Mouse (Mus musculus) forebrain, embryonic 15.5 days (tissue): Measurements from ENCODE around the gene Maf. TPM values are rescaled to one million over a fixed set of nuclear protein-coding genes. Genes with fewer than 3 reads are reported as not detected.

Experiments used
- ATAC-seq: fragments of 200-750 bp; cut with Nextera tagmentation; replicated peaks from 2 replicates; pipeline ENCODE4 v1.8.0; 2017; ENCODE audit warnings: mild to moderate bottlenecking, moderate TSS enrichment, moderate library complexity
- H3K27ac ChIP-seq: fragments of 300-500 bp; sonication (generic); replicated peaks from 2 replicates; pipeline ENCODE4 v1.5.1; 2015; ENCODE audit warnings: mild to moderate bottlenecking, inconsistent platforms
- H3K27me3 ChIP-seq: fragments of 300-500 bp; sonication (generic); 2 replicates; pipeline ENCODE4 v1.6.1; 2015; ENCODE audit warnings: inconsistent platforms
- H3K36me3 ChIP-seq: fragments of 300-500 bp; sonication (generic); 2 replicates; pipeline ENCODE4 v1.6.1; 2015; ENCODE audit warnings: mild to moderate bottlenecking, inconsistent platforms
- H3K4me1 ChIP-seq: fragments of 300-500 bp; sonication (generic); 2 replicates; pipeline ENCODE4 v1.6.1; 2015; ENCODE audit warnings: inconsistent platforms
- H3K4me2 ChIP-seq: fragments of 300-500 bp; sonication (generic); replicated peaks from 2 replicates; pipeline ENCODE4 v1.6.1; 2015; ENCODE audit warnings: mild to moderate bottlenecking, inconsistent platforms
- H3K4me3 ChIP-seq: fragments of 300-500 bp; sonication (generic); 2 replicates; pipeline ENCODE4 v1.5.1; 2015; ENCODE audit warnings: mild to moderate bottlenecking, inconsistent platforms
- H3K9ac ChIP-seq: fragments of 300-500 bp; sonication (generic); replicated peaks from 2 replicates; pipeline ENCODE4 v1.6.1; 2015; ENCODE audit warnings: mild to moderate bottlenecking, inconsistent platforms
- H3K9me3 ChIP-seq: fragments of 300-500 bp; sonication (generic); 2 replicates; pipeline ENCODE4 v1.6.1; 2016; ENCODE audit warnings: inconsistent platforms
- WGBS: fragments of 180-500 bp; shearing (Covaris S2); methylation state at CpG from one replicate; pipeline ENCODE4 v1.1.7; 2015; ENCODE audit warnings: mixed read lengths; 5-methylcytosine and 5-hydroxymethylcytosine counted together
- polyA plus RNA-seq: library from polyadenylated mRNA; unstranded; fragments of >200 nt; fragmentation: Nextera tagmentation; extraction: Ambion mirVana; gene quantifications from 2 replicates; pipeline ENCODE4 v1.2.1, GENCODE M21; 2015

Gene Maf
- polyA plus RNA-seq, 1 experiment from 2014 or later: 5.8 TPM

- WGBS: 80% methylated on average over 5 of the region's 5 CpGs
- H3K27me3 ChIP-seq: peaks cover 23% of the 10 kb centered on the region; the same call in 1 of the 2 replicates
- H3K9me3 ChIP-seq: no peaks in the 10 kb centered on the region
- H3K4me2 ChIP-seq: no peak overlapping the region; the same call in 1 of the 2 replicates
- no peak overlapping the region for H3K4me3 ChIP-seq
- no peaks in the 10 kb centered on the region for H3K36me3 ChIP-seq
- ATAC-seq: no peak
- H3K4me1 ChIP-seq: peaks cover 6% of the 10 kb centered on the region
- no peak overlapping the region for H3K27ac ChIP-seq
- H3K9ac ChIP-seq: no peak overlapping the region
Measured at GRCm38 (mm10) chr8:115701001-115701400, 6.6 kb downstream of the Maf start.

DNA sequence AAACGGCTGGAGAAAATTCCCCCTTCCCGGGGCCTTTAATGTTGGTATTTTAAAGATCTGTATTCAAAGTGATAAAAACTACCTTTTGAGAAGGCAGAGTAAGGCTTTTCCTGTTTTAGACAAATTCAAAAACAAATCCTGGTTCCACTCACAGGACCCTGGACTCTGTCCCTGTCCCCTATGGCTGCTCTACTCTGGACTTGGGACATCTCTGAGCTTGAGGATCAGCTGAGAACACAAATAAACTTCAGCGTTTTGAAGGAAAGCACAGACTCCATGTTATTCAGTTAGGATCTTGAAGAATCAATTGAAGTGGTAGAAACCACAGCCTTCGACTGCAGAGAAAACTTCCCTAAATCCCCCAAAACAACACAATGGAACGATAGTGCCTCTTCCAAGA is 8.4 kb downstream of the Maf start:
- no peak for ATAC-seq
- no peaks in the 10 kb centered on the region for H3K9me3 ChIP-seq
- no peaks in the 10 kb centered on the region for H3K4me1 ChIP-seq
- H3K36me3 ChIP-seq: no peaks in the 10 kb centered on the region
- H3K4me2 ChIP-seq: no peak overlapping the region
- peaks cover 8% of the 10 kb centered on the region; the same call in 1 of the 2 replicates for H3K27me3 ChIP-seq
- no peak overlapping the region for H3K9ac ChIP-seq
- H3K27ac ChIP-seq: no peak overlapping the region
- H3K4me3 ChIP-seq: no peak overlapping the region
- 66% methylated on average over 5 of the region's 5 CpGs for WGBS

- H3K27ac ChIP-seq: no peak overlapping the region
- peaks cover 7% of the 10 kb centered on the region; the same call in 1 of the 2 replicates for H3K27me3 ChIP-seq
- no peak overlapping the region for H3K4me2 ChIP-seq
- no peak for ATAC-seq
- H3K36me3 ChIP-seq: no peaks in the 10 kb centered on the region
- no peaks in the 10 kb centered on the region for H3K9me3 ChIP-seq
- no peak overlapping the region for H3K4me3 ChIP-seq
- no peak overlapping the region for H3K9ac ChIP-seq
- WGBS: 59% methylated on average over 3 of the region's 3 CpGs
- no peaks in the 10 kb centered on the region for H3K4me1 ChIP-seq
Measured at GRCm38 (mm10) chr8:115697410-115697809, 10.2 kb downstream of the Maf start.

- no peak overlapping the region for H3K4me2 ChIP-seq
- ATAC-seq: no peak
- H3K27me3 ChIP-seq: peaks cover 7% of the 10 kb centered on the region; the same call in 1 of the 2 replicates
- H3K36me3 ChIP-seq: no peaks in the 10 kb centered on the region
- no peak overlapping the region for H3K27ac ChIP-seq
- H3K9ac ChIP-seq: no peak overlapping the region
- no peaks in the 10 kb centered on the region for H3K9me3 ChIP-seq
- no peak overlapping the region for H3K4me3 ChIP-seq
- 69% methylated on average over 4 of the region's 4 CpGs for WGBS
- H3K4me1 ChIP-seq: no peaks in the 10 kb centered on the region
Measured at GRCm38 (mm10) chr8:115696661-115697060, 10.9 kb downstream of the Maf start.

DNA sequence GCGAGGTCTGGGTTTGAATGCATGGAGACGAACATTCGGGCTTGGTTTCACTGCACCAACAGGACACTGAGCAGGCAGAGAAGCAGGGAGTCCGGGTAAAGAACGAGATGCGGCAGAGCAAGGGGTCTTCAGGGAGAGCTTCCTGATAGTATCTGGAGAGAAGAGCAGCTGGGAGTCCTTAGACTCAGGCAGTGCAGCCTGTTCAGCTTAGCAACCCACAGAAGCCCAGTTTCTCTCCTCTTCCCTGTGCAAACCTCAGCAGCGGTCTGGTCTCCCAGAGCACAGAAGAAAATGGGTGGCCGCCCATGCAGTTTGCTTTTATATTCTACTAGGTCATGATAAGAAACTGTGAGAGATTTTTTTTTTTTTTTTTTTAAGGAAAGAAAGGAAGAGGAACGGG is 20.2 kb downstream of the Maf start:
- no peak overlapping the region for H3K9ac ChIP-seq
- H3K4me1 ChIP-seq: peaks cover 22% of the 10 kb centered on the region
- H3K27me3 ChIP-seq: peaks cover 9% of the 10 kb centered on the region; the same call in 1 of the 2 replicates
- H3K27ac ChIP-seq: no peak overlapping the region
- H3K4me2 ChIP-seq: no peak overlapping the region
- WGBS: 74% methylated on average over 9 of the region's 9 CpGs
- no peaks in the 10 kb centered on the region for H3K36me3 ChIP-seq
- H3K4me3 ChIP-seq: no peak overlapping the region
- no peak for ATAC-seq
- no peaks in the 10 kb centered on the region for H3K9me3 ChIP-seq

DNA sequence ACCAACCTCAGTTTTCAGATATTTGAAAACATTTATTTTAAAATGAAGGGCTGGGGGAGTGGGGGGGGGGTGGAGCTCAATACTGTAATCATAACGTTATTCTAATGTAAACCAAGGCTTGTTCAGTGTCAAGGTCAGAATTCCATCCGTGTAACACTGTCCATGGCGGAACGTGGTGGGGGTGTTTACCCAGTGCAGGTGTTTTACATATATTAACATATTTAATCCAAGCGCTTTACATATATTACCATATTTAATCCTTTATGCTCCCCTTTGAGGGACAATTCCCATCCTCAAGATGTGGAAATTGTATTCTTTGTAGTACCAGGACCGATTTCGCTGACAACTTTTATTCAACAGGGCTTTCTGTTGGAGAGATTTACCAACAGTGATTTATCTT is 24.3 kb downstream of the Maf start:
- Histone ChIP-seq H3K27me3 (0 out of 2 replicates have a peak, but pooled peaks cover 4% of the 10 kb centered on the region), H3K4me3 (no peak overlapping the region), H3K36me3 (no peaks in the 10 kb centered on the region), H3K9ac (no peak overlapping the region), H3K4me2 (no peak overlapping the region), H3K4me1 (peaks cover 16% of the 10 kb centered on the region), H3K9me3 (no peaks in the 10 kb centered on the region), H3K27ac (no peak overlapping the region)
- ATAC-seq: no peak
- WGBS: 29% methylated on average over 7 of the region's 7 CpGs

- no peaks in the 10 kb centered on the region for H3K9me3 ChIP-seq
- no peak overlapping the region for H3K9ac ChIP-seq
- no peak for ATAC-seq
- H3K27ac ChIP-seq: no peak overlapping the region
- 54% methylated on average over 7 of the region's 7 CpGs for WGBS
- no peaks in the 10 kb centered on the region for H3K36me3 ChIP-seq
- peaks cover 7% of the 10 kb centered on the region; the same call in 1 of the 2 replicates for H3K4me1 ChIP-seq
- no peaks in the 10 kb centered on the region for H3K27me3 ChIP-seq
- no peak overlapping the region for H3K4me3 ChIP-seq
- H3K4me2 ChIP-seq: no peak overlapping the region
Measured at GRCm38 (mm10) chr8:115679539-115679938, 28.1 kb downstream of the Maf start.

DNA sequence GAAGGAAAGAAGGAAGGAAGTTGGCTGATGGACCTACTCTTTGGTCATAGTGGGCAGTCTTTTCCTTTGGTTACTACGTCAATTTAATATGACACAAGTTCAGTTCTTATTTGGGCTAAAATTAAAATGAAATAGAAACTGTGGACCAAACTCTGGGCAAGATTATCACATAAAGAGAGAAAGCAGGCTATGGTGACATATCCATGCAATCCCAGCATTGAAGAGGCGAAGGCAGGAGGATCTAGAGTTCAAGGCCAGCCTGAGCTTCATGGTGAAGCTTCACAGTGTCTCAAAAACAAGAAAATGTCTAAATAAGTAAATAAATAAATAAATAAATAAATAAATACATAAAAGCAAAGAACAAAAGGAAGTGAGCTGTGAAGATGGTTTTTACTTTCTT is 42.7 kb downstream of the Maf start:
- no peak overlapping the region for H3K9ac ChIP-seq
- H3K27ac ChIP-seq: no peak overlapping the region
- H3K4me1 ChIP-seq: no peaks in the 10 kb centered on the region
- WGBS: 93% methylated on average over 2 of the region's 2 CpGs
- no peak overlapping the region for H3K4me3 ChIP-seq
- H3K36me3 ChIP-seq: no peaks in the 10 kb centered on the region
- no peaks in the 10 kb centered on the region for H3K27me3 ChIP-seq
- H3K9me3 ChIP-seq: no peaks in the 10 kb centered on the region
- ATAC-seq: no peak
- no peak overlapping the region for H3K4me2 ChIP-seq

- H3K27me3 ChIP-seq: no peaks in the 10 kb centered on the region
- no peaks in the 10 kb centered on the region for H3K36me3 ChIP-seq
- no peak overlapping the region for H3K4me3 ChIP-seq
- ATAC-seq: no peak
- H3K9ac ChIP-seq: no peak overlapping the region
- 90% methylated on average over 3 of the region's 3 CpGs for WGBS
- no peaks in the 10 kb centered on the region for H3K4me1 ChIP-seq
- H3K4me2 ChIP-seq: no peak overlapping the region
- no peaks in the 10 kb centered on the region for H3K9me3 ChIP-seq
- no peak overlapping the region for H3K27ac ChIP-seq
Measured at GRCm38 (mm10) chr8:115650110-115650521, 57.5 kb downstream of the Maf start.

DNA sequence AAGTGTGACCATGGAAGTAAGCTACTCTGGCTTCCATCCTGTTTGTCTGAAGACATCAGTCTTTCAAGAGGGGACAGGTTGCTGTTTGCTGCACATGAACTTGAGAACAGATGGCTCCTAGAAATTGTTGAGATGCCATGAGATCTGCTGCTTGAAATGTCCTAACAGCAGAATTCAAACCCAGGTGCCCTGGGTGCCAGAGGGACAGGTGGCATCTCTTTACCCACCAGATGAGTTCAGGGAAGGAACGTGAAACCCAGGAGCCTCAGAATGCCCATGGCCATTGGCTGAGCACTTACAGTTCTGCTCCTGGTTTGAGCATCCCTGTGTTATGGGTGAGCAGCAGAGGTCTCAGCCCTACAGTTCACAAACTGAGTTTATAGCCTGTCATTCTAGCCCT is 62.5 kb downstream of the Maf start:
- H3K9me3 ChIP-seq: no peaks in the 10 kb centered on the region
- ATAC-seq: no peak
- no peaks in the 10 kb centered on the region for H3K27me3 ChIP-seq
- 86% methylated on average over 1 of the region's 1 CpGs for WGBS
- H3K9ac ChIP-seq: no peak overlapping the region
- H3K4me2 ChIP-seq: no peak overlapping the region
- H3K4me3 ChIP-seq: no peak overlapping the region
- H3K4me1 ChIP-seq: no peaks in the 10 kb centered on the region
- H3K36me3 ChIP-seq: no peaks in the 10 kb centered on the region
- no peak overlapping the region for H3K27ac ChIP-seq

- WGBS: 92% methylated on average over 5 of the region's 5 CpGs
- H3K9ac ChIP-seq: no peak overlapping the region
- H3K4me3 ChIP-seq: no peak overlapping the region
- no peaks in the 10 kb centered on the region for H3K36me3 ChIP-seq
- H3K4me1 ChIP-seq: no peaks in the 10 kb centered on the region
- no peaks in the 10 kb centered on the region for H3K9me3 ChIP-seq
- H3K27ac ChIP-seq: no peak overlapping the region
- no peak for ATAC-seq
- no peak overlapping the region for H3K4me2 ChIP-seq
- H3K27me3 ChIP-seq: no peaks in the 10 kb centered on the region
Measured at GRCm38 (mm10) chr8:115641936-115642335, 65.7 kb downstream of the Maf start.

GRCm38 (mm10) chr8:115639951-115640350 is 67.6 kb downstream of the Maf start:
- ATAC-seq: no peak
- Histone ChIP-seq H3K4me3 (no peak overlapping the region), H3K4me2 (no peak overlapping the region), H3K36me3 (no peaks in the 10 kb centered on the region), H3K27ac (no peak overlapping the region), H3K9ac (no peak overlapping the region), H3K9me3 (no peaks in the 10 kb centered on the region), H3K27me3 (no peaks in the 10 kb centered on the region), H3K4me1 (no peaks in the 10 kb centered on the region)
- WGBS: 82% methylated on average over 5 of the region's 5 CpGs

GRCm38 (mm10) chr8:115636751-115637150 is 70.8 kb downstream of the Maf start:
- H3K4me2 ChIP-seq: no peak overlapping the region
- no peak for ATAC-seq
- WGBS: 76% methylated on average over 6 of the region's 6 CpGs
- H3K27ac ChIP-seq: no peak overlapping the region
- no peak overlapping the region for H3K9ac ChIP-seq
- H3K27me3 ChIP-seq: no peaks in the 10 kb centered on the region
- no peaks in the 10 kb centered on the region for H3K36me3 ChIP-seq
- H3K4me3 ChIP-seq: no peak overlapping the region
- H3K4me1 ChIP-seq: no peaks in the 10 kb centered on the region
- no peaks in the 10 kb centered on the region for H3K9me3 ChIP-seq
